Mouse (Mus musculus) gastrocnemius, postnatal 4 days (tissue): ENCODE data around the gene Bhlhe41. TPM values are rescaled to one million over a fixed set of nuclear protein-coding genes. Genes with fewer than 3 reads are reported as not detected.
A peak's percentile ranks its signal among the peaks of the same experiment; 100 is the strongest.

ENCODE experiments used
- DNase-seq, 2 experiments: peaks; one replicate each; pipeline ENCODE4 v3.0.0; 2021 to 2022; ENCODE audit warnings: low spot score in 2 of 2, mixed read lengths in 2 of 2
- total RNA-seq, 2 experiments: library from RNA; stranded (reverse); gene quantifications; 2 replicates each; pipeline ENCODE4 v1.2.3; 2021

Bhlhe41 gene
- total RNA-seq, 2 experiments from 2014 or later, result 9.8 to 15.6 TPM

GRCm38 (mm10) chr6:145873354-145873753 lies 8.0 kb upstream of the Bhlhe41 start:
- no peak for DNase-seq

GRCm38 (mm10) chr6:145872010-145872409 lies 6.7 kb upstream of the Bhlhe41 start:
- DNase-seq, result no peak

GRCm38 (mm10) chr6:145870991-145871390 lies 5.6 kb upstream of the Bhlhe41 start:
- DNase-seq, result no peak

- no peak for DNase-seq
Observed at GRCm38 (mm10) chr6:145867111-145867510, 1.8 kb upstream of the Bhlhe41 start.

- DNase-seq, result peak; percentile 92 to 93
Observed at GRCm38 (mm10) chr6:145865886-145866851, 811 bp upstream of the Bhlhe41 start.

GRCm38 (mm10) chr6:145864171-145864570 lies 1.2 kb downstream of the Bhlhe41 start:
- DNase-seq, result no peak

GRCm38 (mm10) chr6:145863065-145863971 lies 2.0 kb downstream of the Bhlhe41 start:
- peak; percentile 38 to 71 for DNase-seq

- DNase-seq, result no peak
Observed at GRCm38 (mm10) chr6:145862739-145863064, 2.7 kb downstream of the Bhlhe41 start.

- no peak for DNase-seq
Observed at GRCm38 (mm10) chr6:145862321-145862720, 3.0 kb downstream of the Bhlhe41 start.

GRCm38 (mm10) chr6:145861462-145862227 lies 3.7 kb downstream of the Bhlhe41 start:
- DNase-seq, result no peak

- DNase-seq, result no peak
Observed at GRCm38 (mm10) chr6:145860350-145860749, 5.0 kb downstream of the Bhlhe41 start.

GRCm38 (mm10) chr6:145858414-145858813 lies 6.9 kb downstream of the Bhlhe41 start:
- DNase-seq, result no peak

GRCm38 (mm10) chr6:145857428-145857827 lies 7.9 kb downstream of the Bhlhe41 start:
- DNase-seq, result no peak

GRCm38 (mm10) chr6:145855720-145856551 lies 9.4 kb downstream of the Bhlhe41 start:
- DNase-seq, result peak; percentile 94 to 95

- DNase-seq, result no peak
Observed at GRCm38 (mm10) chr6:145854756-145855155, 10.6 kb downstream of the Bhlhe41 start.

GRCm38 (mm10) chr6:145853356-145854079 lies 11.8 kb downstream of the Bhlhe41 start:
- no peak for DNase-seq

GRCm38 (mm10) chr6:145852708-145853107 lies 12.7 kb downstream of the Bhlhe41 start:
- no peak for DNase-seq

GRCm38 (mm10) chr6:145851956-145852355 lies 13.4 kb downstream of the Bhlhe41 start:
- no peak for DNase-seq

- DNase-seq, result peak in 1 of 2 experiments; percentile 40
Observed at GRCm38 (mm10) chr6:145850789-145851188, 14.6 kb downstream of the Bhlhe41 start.
